Mouse (Mus musculus) limb, embryonic 10.5 days (tissue): Measurements from ENCODE around the gene Zfp13. TPM values are rescaled to one million over a fixed set of nuclear protein-coding genes. Genes with fewer than 3 reads are reported as not detected.

ENCODE experiments used
- DNase-seq: peaks from one replicate; pipeline ENCODE4 v3.0.0-alpha.2; 2017; ENCODE audit warnings: low spot score
- H3K27ac ChIP-seq: fragments of 300-500 bp; sonication (generic); 2 replicates; pipeline ENCODE4 v1.5.1; 2016; ENCODE audit warnings: mild to moderate bottlenecking
- H3K27me3 ChIP-seq: fragments of 300-500 bp; sonication (generic); 2 replicates; pipeline ENCODE4 v1.6.1; 2016; ENCODE audit warnings: low read depth, mild to moderate bottlenecking; ENCODE audit not compliant: poor library complexity, severe bottlenecking
- H3K36me3 ChIP-seq: fragments of 300-500 bp; sonication (generic); 2 replicates; pipeline ENCODE4 v1.6.1; 2016; ENCODE audit warnings: mild to moderate bottlenecking, moderate library complexity
- H3K4me1 ChIP-seq: fragments of 300-500 bp; sonication (generic); 2 replicates; pipeline ENCODE4 v1.6.1; 2016
- H3K4me3 ChIP-seq: fragments of 300-500 bp; sonication (generic); 2 replicates; pipeline ENCODE4 v1.5.1; 2016; ENCODE audit warnings: mild to moderate bottlenecking, moderate library complexity
- H3K9me3 ChIP-seq: fragments of 300-500 bp; sonication (generic); replicated peaks from 2 replicates; pipeline ENCODE4 v1.6.1; 2016; ENCODE audit warnings: mild to moderate bottlenecking
- WGBS: fragments of 180-500 bp; shearing (Covaris S2); methylation state at CpG from one replicate; pipeline ENCODE4 v1.1.7; 2016; 5-methylcytosine and 5-hydroxymethylcytosine counted together
- polyA plus RNA-seq: library from polyadenylated mRNA; unstranded; fragments of >200 nt; fragmentation: Nextera tagmentation; extraction: Ambion mirVana; gene quantifications from 2 replicates; pipeline ENCODE4 v1.2.1, GENCODE M21; 2016

Zfp13 gene
- 22.0 and 25.4 TPM in 2 replicates for polyA plus RNA-seq

GRCm38 (mm10) chr17:23598582-23599552 lies at the start of gene Zfp13:
Zfp13 (minus strand) TSS chr17:23599487.
- Histone ChIP-seq H3K4me1 (peaks cover 42% of the 10 kb centered on the region), H3K27me3 (no peaks in the 10 kb centered on the region), H3K27ac (peak within 1 kb of the TSS; percentile 91), H3K4me3 (peak within 1 kb of the TSS; percentile 52), H3K9me3 (no peaks in the 10 kb centered on the region), H3K36me3 (no peaks in the 10 kb centered on the region)
- peak; percentile 88 for DNase-seq
- WGBS: 9% methylated on average over 31 of the region's 31 CpGs

GRCm38 (mm10) chr17:23645894-23646293 lies 46.6 kb upstream of the Zfp13 start:
- no peak overlapping the region for H3K27ac ChIP-seq
- DNase-seq: no peak
- H3K9me3 ChIP-seq: no peaks in the 10 kb centered on the region
- 36% methylated on average over 10 of the region's 10 CpGs for WGBS
- H3K4me1 ChIP-seq: peaks cover 13% of the 10 kb centered on the region
- H3K36me3 ChIP-seq: no peaks in the 10 kb centered on the region
- peaks cover 49% of the 10 kb centered on the region for H3K27me3 ChIP-seq
- no peak overlapping the region for H3K4me3 ChIP-seq

- peak within 1 kb of the TSS; percentile 60 for H3K4me3 ChIP-seq
- H3K27ac ChIP-seq: peak within 1 kb of the TSS; percentile 77
- no peaks in the 10 kb centered on the region for H3K36me3 ChIP-seq
- peak; percentile 69 for DNase-seq
- peaks cover 49% of the 10 kb centered on the region for H3K27me3 ChIP-seq
- peaks cover 13% of the 10 kb centered on the region for H3K4me1 ChIP-seq
- no peaks in the 10 kb centered on the region for H3K9me3 ChIP-seq
- under 1% methylated on average over 58 of the region's 58 CpGs for WGBS
Measured at GRCm38 (mm10) chr17:23644613-23645495, 45.6 kb upstream of the Zfp13 start, which contains the start of gene Mmp25. Mmp25 (minus strand) TSS chr17:23645277.

GRCm38 (mm10) chr17:23631241-23631640 lies 32.0 kb upstream of the Zfp13 start:
- H3K4me3 ChIP-seq: no peak overlapping the region
- DNase-seq: no peak
- 80% methylated on average over 8 of the region's 8 CpGs for WGBS
- H3K27ac ChIP-seq: no peak overlapping the region
- peaks cover 9% of the 10 kb centered on the region for H3K4me1 ChIP-seq
- H3K9me3 ChIP-seq: no peaks in the 10 kb centered on the region
- H3K36me3 ChIP-seq: no peaks in the 10 kb centered on the region
- H3K27me3 ChIP-seq: peaks cover 12% of the 10 kb centered on the region

GRCm38 (mm10) chr17:23630195-23631020 lies 31.1 kb upstream of the Zfp13 start:
- Histone ChIP-seq H3K4me3 (peak overlapping the region; percentile 36), H3K4me1 (peaks cover 9% of the 10 kb centered on the region), H3K36me3 (no peaks in the 10 kb centered on the region), H3K27me3 (peaks cover 12% of the 10 kb centered on the region), H3K9me3 (no peaks in the 10 kb centered on the region), H3K27ac (no peak overlapping the region)
- DNase-seq: peak; percentile 87
- 18% methylated on average over 22 of the region's 22 CpGs for WGBS

- Histone ChIP-seq H3K9me3 (no peaks in the 10 kb centered on the region), H3K4me1 (peaks cover 9% of the 10 kb centered on the region), H3K4me3 (no peak overlapping the region), H3K36me3 (no peaks in the 10 kb centered on the region), H3K27me3 (peaks cover 12% of the 10 kb centered on the region), H3K27ac (no peak overlapping the region)
- DNase-seq: no peak
- WGBS: 43% methylated on average over 7 of the region's 7 CpGs
Measured at GRCm38 (mm10) chr17:23627813-23628212, 28.5 kb upstream of the Zfp13 start.

GRCm38 (mm10) chr17:23620351-23620750 lies 21.1 kb upstream of the Zfp13 start:
- 79% methylated on average over 7 of the region's 7 CpGs for WGBS
- Histone ChIP-seq H3K27ac (no peak overlapping the region), H3K4me3 (no peak overlapping the region)

GRCm38 (mm10) chr17:23617087-23617486 lies 17.8 kb upstream of the Zfp13 start:
- 67% methylated on average over 9 of the region's 9 CpGs for WGBS
- no peaks in the 10 kb centered on the region for H3K36me3 ChIP-seq

More at GRCm38 (mm10) chr17:23620351-23620750, 21.1 kb upstream of the Zfp13 start:
- Histone ChIP-seq H3K4me1 (no peaks in the 10 kb centered on the region), H3K36me3 (no peaks in the 10 kb centered on the region), H3K27me3 (no peaks in the 10 kb centered on the region), H3K9me3 (no peaks in the 10 kb centered on the region)
- DNase-seq: no peak

GRCm38 (mm10) chr17:23610361-23610800 lies 11.1 kb upstream of the Zfp13 start:
- no peak overlapping the region for H3K4me3 ChIP-seq
- H3K4me1 ChIP-seq: no peaks in the 10 kb centered on the region
- H3K36me3 ChIP-seq: no peaks in the 10 kb centered on the region
- 86% methylated on average over 28 of the region's 28 CpGs for WGBS
- no peaks in the 10 kb centered on the region; the same call in 1 of the 2 replicates for H3K9me3 ChIP-seq
- no peaks in the 10 kb centered on the region for H3K27me3 ChIP-seq
- peak; percentile 69 for DNase-seq
- H3K27ac ChIP-seq: no peak overlapping the region

More at GRCm38 (mm10) chr17:23617087-23617486, 17.8 kb upstream of the Zfp13 start:
- Histone ChIP-seq H3K27me3 (no peaks in the 10 kb centered on the region), H3K9me3 (no peaks in the 10 kb centered on the region), H3K4me3 (no peak overlapping the region), H3K27ac (no peak overlapping the region), H3K4me1 (no peaks in the 10 kb centered on the region)
- no peak for DNase-seq

- WGBS: 95% methylated on average over 24 of the region's 24 CpGs
- Histone ChIP-seq H3K9me3 (no peaks in the 10 kb centered on the region; the same call in 1 of the 2 replicates), H3K4me3 (no peak overlapping the region), H3K27me3 (no peaks in the 10 kb centered on the region), H3K27ac (no peak overlapping the region), H3K36me3 (no peaks in the 10 kb centered on the region), H3K4me1 (no peaks in the 10 kb centered on the region)
- no peak for DNase-seq
Measured at GRCm38 (mm10) chr17:23609612-23610011, 10.3 kb upstream of the Zfp13 start.

- DNase-seq: no peak
- WGBS: 89% methylated on average over 8 of the region's 8 CpGs
- H3K27ac ChIP-seq: no peak overlapping the region
- no peak overlapping the region for H3K4me3 ChIP-seq
- peaks cover 22% of the 10 kb centered on the region for H3K4me1 ChIP-seq
- no peaks in the 10 kb centered on the region for H3K36me3 ChIP-seq
- H3K9me3 ChIP-seq: no peaks in the 10 kb centered on the region
- no peaks in the 10 kb centered on the region for H3K27me3 ChIP-seq
Measured at GRCm38 (mm10) chr17:23605220-23605619, 5.9 kb upstream of the Zfp13 start.

- Histone ChIP-seq H3K36me3 (no peaks in the 10 kb centered on the region), H3K4me1 (peaks cover 28% of the 10 kb centered on the region), H3K9me3 (no peaks in the 10 kb centered on the region), H3K27ac (no peak overlapping the region), H3K27me3 (no peaks in the 10 kb centered on the region), H3K4me3 (no peak overlapping the region)
- WGBS: 79% methylated on average over 7 of the region's 7 CpGs
- no peak for DNase-seq
Measured at GRCm38 (mm10) chr17:23604394-23604793, 5.1 kb upstream of the Zfp13 start.
